Mouse (Mus musculus) CD4-positive, CD25-positive, alpha-beta regulatory T cell, adult 4 months (primary cell): ENCODE measurements around the gene Mmp25. TPM values are rescaled to one million over a fixed set of nuclear protein-coding genes. Genes with fewer than 3 reads are reported as not detected.

Experiments
- ATAC-seq: one replicate; pipeline ENCODE4 v1.8.0; 2017
- polyA plus RNA-seq, 2 experiments: library from polyadenylated mRNA; unstranded; fragments of 100-300 nt; shearing (Covaris generic); gene quantifications; one replicate each; pipeline ENCODE4 v1.2.1; 2017

Mmp25 gene
- polyA plus RNA-seq, result 1 to 10 TPM in 1 of 2 experiments, under 1 TPM in 1; 0.42 to 1.6 TPM

- ATAC-seq, result no peak
Observed at GRCm38 (mm10) chr17:23644613-23645495, at the start of gene Mmp25. TSS of gene Mmp25 (minus strand) at chr17:23645277.

DNA sequence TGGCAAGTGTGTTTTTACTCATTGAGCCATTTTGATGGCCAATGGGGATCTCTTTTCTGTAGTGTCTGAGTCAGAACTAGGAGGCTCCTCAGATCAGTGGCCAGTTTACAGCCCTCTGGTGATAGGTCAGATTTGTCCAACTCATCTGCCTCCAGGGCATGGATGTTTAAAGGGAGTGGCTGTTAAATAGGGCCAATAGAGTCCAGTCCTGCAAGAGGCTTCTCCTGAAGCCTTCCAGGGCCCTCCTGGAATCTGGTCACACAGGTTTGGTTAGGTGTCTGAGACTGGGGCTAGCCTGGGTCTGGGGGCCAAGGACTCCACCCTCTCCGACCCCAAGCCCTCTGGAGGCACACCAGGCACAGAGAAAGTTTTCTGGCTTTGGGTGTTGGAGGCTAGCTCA lies 49.4 kb upstream of the Mmp25 start:
- ATAC-seq, result no peak

- no peak for ATAC-seq
Observed at GRCm38 (mm10) chr17:23683856-23684672, 39.0 kb upstream of the Mmp25 start, which contains the start of gene Cldn9. TSS of gene Cldn9 (minus strand) at chr17:23684026.

GRCm38 (mm10) chr17:23683226-23683625 lies 38.1 kb upstream of the Mmp25 start:
- ATAC-seq, result no peak

DNA sequence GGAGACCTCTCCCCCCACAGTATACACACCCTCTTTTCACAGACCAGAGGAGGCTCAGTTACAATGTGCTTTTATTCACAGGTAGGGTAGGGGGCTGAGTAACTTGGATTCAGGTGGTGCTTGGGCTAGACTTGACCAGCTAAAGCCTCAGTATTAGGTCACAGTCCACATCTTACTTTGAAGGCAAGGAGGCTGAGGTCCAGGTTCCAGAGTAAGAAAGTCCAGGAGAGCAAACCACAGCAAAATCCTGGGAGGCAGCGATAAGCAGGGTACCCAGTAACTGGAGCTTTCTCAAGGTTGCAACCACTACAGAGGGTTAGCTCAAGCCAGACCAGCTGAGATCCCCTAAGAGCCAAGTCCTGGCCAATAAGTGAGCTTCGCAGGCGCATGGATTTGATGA lies 37.5 kb upstream of the Mmp25 start:
- ATAC-seq, result no peak

- no peak for ATAC-seq
Observed at GRCm38 (mm10) chr17:23682092-23682491, 37.0 kb upstream of the Mmp25 start.

DNA sequence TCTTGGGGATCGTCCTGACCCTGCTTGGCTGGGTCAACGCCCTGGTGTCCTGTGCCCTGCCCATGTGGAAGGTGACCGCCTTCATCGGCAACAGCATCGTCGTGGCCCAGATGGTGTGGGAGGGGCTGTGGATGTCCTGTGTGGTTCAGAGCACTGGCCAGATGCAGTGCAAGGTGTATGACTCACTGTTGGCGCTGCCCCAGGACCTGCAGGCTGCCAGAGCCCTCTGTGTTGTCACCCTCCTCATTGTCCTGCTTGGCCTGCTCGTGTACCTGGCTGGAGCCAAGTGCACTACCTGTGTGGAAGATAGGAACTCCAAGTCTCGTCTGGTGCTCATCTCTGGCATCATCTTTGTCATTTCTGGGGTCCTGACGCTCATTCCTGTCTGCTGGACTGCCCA lies 36.0 kb upstream of the Mmp25 start:
- ATAC-seq, result no peak

GRCm38 (mm10) chr17:23680336-23680735 lies 35.3 kb upstream of the Mmp25 start:
- no peak for ATAC-seq

DNA sequence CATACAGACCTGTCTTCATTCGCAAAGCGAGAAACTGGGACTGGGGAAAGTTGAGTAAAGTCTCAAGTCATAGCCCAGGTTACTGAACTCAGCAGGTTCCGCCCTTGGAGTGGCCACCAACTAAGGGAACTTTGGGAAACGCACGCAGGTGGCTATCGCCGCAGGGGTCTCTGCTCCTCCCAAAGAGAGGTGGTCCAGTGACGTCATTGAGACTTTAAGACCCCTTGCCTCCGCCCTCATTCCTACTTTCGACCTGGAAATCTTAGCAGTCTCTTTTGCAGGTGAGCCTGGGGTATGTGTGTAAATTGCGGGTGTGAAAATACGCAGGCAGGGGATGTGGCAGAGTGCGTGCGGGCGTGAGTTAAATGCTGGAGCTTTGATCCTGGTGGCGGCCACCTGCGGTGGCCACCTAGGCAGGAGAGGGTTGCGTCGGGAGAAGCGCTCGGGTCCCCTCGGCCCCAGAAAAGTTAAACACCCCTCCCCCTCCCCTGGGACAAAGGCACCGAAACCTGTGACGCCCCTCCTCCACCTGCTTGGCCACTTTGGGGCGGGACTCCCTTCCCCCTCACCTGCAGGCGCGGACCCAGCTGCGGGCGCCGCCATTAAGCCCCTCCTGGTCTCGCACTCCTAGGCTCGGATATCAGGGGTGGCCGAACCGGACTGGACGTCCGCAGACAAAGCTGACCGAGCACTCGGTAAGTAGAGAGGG lies 34.2 kb upstream of the Mmp25 start, which contains the start of gene Cldn6:
TSS of gene Cldn6 (plus strand) at position 123 of the 709 bp plus-strand sequence.
- no peak for ATAC-seq

DNA sequence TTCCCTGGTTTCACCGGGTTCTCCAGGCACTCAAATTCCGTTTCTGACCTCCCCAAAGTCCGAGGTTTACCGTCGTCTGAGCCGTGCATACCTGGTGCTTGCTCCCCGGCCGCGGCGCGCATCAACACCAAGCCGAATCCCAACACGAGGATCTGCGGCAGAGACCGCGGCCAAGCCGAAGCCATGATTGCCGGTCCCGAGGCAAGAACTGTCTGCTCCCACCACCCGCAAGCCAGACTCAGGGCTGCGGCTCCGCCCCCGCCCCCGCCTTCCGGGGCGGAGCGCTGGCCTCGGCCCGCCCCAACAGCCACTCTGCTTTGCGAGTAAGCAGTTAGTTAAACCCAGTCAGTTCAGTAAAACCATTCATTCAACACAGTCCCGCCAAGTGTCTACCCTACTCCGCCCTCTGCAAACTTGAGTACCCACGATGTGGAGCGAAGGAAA lies 32.2 kb upstream of the Mmp25 start, which contains the start of gene Tnfrsf12a:
TSS of gene Tnfrsf12a (minus strand) at position 233 of the 444 bp plus-strand sequence.
- peak; percentile 60 for ATAC-seq

- ATAC-seq, result no peak
Observed at GRCm38 (mm10) chr17:23676473-23677031, 31.5 kb upstream of the Mmp25 start.

GRCm38 (mm10) chr17:23675564-23676281 lies 30.6 kb upstream of the Mmp25 start:
- no peak for ATAC-seq

- ATAC-seq, result no peak
Observed at GRCm38 (mm10) chr17:23675127-23675526, 30.1 kb upstream of the Mmp25 start.

DNA sequence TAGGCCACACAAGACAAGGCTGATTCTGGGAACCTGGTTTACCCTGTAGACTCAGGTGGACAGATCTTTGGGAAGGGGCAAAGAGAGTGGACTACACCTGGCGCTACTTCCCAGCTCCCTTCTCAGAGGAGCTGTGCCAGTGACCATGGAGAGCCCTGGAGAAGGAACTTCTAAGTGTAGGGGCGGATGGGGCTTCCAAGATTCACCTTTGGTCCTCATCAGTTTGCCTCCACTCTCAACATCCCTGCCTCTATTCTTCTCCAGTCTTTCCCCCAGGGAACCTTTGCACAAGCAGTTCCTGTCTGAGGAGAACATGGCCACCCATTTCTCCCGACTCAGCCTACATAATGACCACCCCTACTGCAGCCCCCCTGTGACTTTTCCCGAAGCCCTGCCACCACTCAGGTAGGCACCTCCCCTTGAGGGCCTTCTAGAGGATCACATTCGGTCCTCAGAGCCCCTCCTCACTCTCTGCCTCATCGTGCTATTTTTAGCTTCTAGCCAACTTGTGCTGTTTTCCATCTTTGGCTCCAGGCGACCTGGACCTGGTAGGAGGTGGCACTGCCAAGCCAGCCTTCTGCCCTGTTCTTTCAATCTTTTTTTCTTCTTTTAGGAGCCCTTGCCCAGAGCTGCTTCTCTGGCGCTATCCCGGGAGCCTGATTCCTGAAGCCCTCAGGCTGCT lies 29.3 kb upstream of the Mmp25 start:
- no peak for ATAC-seq

DNA sequence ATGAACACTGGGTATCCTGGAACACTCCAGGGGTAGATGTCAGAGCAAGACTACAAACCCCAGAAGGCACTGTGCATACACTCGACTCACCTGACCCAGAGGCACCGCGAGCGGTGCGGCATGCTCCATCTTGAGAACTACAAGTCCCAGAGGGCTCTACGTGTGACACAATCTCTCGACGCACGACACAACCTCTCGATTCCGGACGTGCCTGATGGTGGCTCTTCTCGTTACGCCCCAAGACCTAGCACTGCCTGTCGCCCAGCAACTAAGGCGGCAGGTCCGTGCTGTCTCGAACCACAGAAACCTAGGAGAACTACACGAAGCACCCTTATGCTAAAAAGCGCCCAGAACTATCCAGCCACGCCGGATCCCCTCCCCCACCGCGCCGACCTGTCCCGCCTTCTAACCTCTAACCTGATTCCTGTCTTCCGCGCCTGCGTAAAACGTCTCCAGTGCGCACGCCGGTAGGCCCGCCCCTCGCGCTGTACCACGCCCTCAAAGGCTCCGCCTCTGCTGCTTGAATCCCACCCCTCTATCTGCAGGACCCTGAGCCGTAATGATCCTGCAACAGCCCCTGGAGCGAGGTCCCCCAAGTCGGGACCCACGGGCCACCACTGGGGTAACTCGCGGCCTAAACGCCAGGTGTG lies 28.5 kb upstream of the Mmp25 start, which contains the start of the genes Hcfc1r1 and Thoc6:
TSS of gene Hcfc1r1 (plus strand) at position 173 of the 650 bp plus-strand sequence.
TSS of gene Thoc6 (minus strand) at position 459 of the 650 bp plus-strand sequence.
- peak; percentile 91 for ATAC-seq

DNA sequence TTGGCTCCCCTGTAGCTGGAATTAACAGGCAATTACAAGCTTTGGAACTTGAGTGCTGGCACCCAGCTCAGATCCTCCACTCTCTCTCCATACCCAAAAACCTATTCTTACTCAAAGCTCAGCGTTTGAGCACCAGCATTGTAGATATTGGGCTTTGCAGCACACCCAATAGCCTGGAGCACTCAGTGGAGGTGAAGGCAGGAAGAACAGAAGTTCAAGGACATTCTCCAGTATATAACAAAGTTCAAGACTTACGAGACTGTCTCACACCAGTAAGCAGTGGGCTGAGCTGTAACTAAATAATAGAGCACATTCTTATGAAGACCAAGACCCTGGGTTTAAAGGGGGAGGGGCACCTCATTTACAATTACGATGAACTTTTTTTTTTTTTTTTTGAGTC lies 27.7 kb upstream of the Mmp25 start:
- ATAC-seq, result no peak

DNA sequence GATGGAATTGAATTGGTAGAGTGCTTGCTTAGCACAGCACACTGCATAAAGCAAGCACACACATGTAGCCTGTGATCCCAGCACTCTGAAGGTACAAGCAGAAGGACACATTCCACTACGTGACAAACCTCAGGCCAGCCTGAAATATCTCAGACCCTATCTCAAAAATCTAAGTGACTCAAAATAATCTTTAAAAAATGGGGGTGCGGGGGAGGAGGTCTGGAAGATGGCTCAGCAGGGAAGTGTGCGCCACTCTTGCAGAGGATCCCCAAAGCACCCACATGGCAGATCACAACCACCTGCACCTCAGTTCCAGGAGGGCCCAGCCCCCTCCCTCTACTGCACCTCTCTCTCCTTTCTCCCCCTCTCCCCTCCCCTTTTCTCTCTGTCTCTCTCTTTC lies 26.4 kb upstream of the Mmp25 start:
- no peak for ATAC-seq

DNA sequence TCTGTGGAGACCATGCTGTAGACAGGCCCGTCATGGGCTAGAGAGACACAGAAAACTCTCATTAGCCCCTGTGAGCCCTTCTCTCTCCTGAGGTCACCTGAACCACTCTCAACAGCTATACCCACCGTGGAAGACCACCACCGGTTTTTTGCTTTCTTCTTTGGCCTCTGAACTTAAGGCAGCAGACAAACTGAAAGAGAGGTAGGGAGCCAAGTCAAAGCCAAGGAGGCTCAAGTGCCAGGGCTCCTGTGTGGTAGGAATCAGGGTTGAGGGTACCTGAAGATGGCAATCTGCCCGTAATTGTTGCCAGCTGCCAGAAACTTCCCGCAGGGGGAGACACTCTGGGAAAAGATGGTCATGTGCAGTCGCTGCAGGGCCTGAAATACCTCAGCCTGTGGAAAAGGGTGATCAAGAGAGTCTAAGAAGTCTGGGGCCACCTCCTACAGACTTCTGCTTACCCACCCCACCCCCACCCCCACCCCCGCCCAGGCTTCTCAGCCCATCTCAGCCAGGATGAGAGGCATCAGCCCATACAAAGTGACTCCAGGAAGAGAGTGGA lies 25.5 kb upstream of the Mmp25 start:
- no peak for ATAC-seq

- ATAC-seq, result no peak
Observed at GRCm38 (mm10) chr17:23665511-23665910, 20.4 kb upstream of the Mmp25 start.

DNA sequence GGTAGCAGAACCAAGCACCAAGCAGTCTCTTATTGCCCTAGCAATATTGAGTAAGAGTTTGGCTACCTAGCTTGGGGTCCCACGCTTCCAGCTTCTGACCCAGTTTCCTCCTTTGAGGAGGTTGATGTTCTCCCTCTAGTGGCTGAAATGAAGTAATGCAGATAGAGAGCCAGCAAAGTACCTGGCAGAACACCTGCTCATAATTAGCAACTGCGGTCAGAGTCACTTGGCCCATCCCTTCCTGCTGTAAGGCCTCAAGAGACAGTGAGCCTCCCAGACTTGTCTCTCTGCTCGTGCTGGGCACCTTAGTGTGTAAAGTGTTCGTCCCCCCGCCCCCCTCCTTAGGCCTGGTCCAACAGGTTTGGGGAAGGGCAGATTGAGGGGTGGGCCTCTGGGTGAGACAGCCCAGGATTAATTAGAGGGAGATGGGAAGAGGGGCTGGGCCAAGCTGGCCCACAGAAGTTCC lies 19.5 kb upstream of the Mmp25 start:
- ATAC-seq, result peak; percentile 60
